Mouse (Mus musculus) layer of hippocampus, postnatal 25 days (tissue): Measurements from ENCODE around the gene Fcer1g. TPM values are rescaled to one million over a fixed set of nuclear protein-coding genes. Genes with fewer than 3 reads are reported as not detected.

Experiments
- DNase-seq, 2 experiments: peaks; one replicate each; pipeline ENCODE4 v3.0.0; 2022; ENCODE audit warnings: mixed read lengths in 2 of 2, low spot score in 1 of 2; ENCODE audit errors: extremely low spot score in 1 of 2
- total RNA-seq, 2 experiments: library from RNA; stranded (reverse); gene quantifications; 2 replicates each; pipeline ENCODE4 v1.2.3; 2021

The Fcer1g gene
- total RNA-seq, 2 experiments from 2014 or later: 13.1 to 15.8 TPM

DNA sequence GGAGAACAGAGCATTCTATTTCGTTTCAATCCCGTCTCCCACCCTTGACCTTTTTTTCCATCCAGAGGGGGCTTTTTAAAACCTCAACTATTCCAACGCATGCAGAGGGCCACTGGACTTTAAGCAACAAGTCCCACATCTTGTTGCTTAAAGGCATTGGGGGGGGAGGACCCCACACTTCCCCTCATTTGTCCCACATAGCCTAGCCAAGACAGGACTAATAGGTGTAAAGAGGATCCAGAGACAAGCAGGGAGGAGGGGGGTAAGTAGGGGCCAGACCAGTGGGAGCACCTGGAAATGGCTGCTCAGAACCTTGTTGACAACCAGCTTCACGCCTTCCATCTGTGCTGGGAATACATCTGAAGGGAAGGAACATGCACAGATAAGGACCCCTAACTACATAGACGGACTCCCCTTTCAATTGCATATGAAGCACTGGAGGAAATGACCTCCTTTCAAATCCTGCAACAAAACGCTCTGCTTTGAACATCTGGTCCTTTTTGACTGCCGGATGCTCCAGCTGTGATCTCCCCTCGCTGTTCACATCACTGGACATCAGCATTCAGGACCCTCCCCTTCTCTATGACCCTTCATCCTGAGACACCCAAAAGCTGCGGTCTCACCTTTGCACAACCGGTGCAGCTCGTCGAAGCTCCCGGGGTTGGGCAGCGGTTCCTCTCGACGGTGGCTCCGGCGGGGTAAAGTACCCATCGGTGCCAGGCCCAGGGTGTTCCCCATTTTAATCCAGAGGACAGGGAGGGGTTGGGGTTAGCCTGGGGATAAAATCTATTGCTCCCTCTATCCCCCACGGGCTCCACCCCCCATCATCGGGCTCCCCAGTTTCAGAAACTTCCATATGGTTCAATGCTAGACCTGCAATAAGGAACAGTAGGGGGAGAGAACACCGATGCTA, 12.6 kb downstream of the Fcer1g start:
- peak in 1 of 2 experiments; percentile 36 for DNase-seq

DNA sequence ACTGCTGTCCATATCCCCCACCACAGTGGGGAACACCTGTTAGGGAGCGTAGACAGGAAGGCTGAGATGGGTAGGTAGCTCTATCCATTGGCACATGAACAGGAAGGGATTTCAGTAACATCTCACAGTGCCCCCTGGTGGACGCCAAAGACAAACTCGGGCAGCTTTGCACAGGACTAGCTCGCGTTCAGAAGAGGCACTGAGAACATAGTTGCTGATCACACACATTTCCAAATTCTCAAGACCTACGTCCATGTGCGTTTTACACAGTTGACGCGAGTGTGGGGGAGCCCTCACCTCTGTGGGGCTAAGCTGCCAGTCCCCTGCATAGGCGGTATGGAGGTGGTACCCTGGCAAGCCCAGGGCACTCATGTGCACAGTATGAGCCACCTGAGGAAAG, 13.3 kb downstream of the Fcer1g start:
- peak; percentile 86 to 96 for DNase-seq

DNA sequence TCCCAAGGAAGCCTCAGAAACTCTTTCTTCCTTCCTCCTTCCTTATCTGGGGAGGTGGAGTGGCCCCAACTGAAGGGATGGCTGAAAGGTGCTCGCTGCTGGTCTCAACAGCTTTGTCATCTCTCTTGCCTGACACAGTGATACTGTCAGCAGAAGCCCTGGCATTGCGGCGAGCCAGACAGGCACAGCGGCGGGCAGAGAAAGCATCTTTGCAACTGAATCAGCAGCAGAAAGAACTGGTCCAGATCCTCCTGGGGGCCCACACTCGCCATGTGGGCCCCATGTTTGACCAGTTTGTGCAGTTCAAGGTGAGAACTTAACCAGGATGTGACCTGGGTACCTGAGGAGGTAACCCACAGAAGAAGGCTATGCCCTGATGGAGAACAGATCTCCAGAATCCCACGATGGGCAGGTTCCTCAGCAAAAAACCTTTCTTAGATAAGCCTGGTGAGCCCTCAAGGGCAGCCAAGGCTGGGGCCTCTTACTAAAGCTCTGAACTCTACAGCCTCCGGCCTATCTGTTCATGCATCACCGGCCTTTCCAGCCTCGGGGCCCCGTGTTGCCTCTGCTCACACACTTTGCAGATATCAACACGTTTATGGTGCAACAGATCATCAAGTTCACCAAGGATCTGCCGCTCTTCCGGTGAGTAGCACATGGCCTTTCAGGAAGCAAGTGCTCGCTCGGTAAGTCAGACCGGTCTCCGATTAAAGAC, 17.8 kb downstream of the Fcer1g start:
- DNase-seq: no peak

DNA sequence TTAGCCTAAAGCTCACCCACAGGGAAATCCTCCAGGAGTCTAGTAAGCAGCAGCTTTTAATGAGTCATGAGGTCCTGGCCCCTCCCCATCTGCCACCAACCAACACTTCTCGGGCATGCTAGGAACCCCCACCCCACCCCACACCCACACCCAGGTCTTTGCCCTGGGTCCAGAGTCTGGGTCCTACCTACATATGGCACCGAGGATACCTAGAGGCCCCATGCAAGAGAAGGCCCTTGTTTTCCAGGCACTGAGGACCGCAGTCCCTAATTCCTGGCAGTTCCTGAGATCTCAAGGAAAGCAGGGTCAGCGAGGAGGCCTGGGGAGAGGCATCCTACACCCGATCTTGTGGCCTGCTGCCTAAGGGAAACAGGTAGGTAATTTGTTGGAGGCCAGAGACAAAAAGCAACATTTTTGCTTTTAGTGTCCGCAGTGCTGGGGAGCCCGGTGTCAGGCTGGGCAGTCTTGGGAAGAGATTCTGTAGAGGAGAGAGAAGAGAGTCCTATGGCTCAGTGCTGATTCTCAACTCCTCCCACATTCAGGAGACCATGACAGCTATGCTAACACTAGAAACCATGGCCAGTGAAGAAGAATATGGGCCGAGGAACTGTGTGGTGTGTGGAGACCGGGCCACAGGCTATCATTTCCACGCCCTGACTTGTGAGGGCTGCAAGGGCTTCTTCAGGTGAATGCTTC, 20.2 kb downstream of the Fcer1g start, which contains the start of gene Nr1i3:
Gene Nr1i3, plus strand, starts transcription at position 170 of the 696 bp plus-strand sequence.
- no peak for DNase-seq

DNA sequence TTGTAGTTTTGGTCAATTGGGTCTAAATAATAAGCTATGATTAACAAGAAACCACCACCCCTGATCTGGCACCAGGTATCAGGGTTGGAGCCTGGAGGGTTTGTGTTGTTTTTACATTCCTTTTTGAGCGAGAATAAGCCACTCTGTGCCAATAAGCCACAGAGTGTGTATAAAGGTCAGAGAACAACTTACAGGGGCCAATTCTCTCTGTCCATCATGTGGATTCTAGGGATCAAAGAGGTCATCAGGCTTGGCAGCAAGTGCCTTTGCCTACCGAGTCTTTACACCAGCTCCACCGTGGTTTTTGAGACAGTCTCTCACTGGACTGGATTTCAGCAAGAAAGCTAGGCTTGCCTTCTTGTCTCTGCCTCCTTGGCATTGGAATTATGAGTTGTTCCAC, 21.3 kb downstream of the Fcer1g start:
- DNase-seq: no peak

DNA sequence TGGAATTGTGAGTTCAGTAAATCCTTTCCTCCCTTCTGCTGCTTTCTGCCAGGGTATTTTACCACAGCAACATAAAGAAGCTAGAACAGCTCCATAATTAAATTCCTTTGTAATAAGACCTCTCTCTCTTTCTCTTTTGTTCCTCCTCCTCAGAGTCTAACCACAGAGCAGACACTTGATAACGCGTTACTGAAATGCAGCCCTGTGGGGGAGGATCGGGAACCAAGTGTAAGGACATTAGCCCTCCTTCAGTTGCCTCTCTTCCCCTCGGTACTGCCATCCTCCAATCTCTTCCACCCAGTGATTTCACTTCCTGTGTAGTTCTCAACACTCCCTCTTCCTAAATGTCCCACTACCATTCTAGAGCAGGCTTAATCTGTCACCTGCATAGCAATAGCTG, 24.8 kb downstream of the Fcer1g start:
- DNase-seq: no peak

DNA sequence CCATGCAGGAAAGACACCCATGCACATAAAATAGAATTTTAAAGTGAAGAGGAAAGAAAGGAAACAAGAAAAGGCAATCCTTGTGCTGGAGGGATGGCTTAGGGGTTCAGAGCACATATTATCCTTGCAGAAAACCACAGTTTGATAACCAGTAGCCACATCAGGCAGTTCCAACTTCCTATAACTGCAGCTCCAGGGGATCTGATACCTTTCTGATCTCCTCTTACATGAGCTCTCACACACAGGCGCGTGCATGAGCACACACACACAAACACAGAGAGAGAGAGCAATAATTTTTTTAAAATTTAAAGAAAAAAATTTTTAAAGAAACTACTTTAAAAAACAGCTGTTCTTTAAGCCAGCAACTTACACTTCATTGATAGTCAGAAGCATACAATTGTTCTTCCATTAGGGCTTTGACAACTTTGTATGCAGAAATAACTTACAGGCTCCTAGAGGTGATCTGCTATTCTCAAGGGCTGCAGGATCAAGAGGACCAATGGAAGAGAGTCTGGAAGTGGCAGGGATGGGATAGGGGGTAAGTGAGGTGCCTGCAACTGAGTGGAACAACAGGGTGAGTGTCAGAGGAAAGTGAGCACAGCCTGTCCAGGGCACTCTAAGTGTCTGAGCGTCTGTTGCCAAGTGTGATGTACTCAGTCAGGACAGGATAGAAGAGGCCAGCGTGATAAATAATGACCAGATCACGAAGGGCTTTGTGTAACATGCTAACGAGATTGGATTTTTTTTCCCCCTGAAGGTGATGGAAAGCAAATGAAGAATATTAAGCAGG, 28.3 kb downstream of the Fcer1g start:
- no peak for DNase-seq

DNA sequence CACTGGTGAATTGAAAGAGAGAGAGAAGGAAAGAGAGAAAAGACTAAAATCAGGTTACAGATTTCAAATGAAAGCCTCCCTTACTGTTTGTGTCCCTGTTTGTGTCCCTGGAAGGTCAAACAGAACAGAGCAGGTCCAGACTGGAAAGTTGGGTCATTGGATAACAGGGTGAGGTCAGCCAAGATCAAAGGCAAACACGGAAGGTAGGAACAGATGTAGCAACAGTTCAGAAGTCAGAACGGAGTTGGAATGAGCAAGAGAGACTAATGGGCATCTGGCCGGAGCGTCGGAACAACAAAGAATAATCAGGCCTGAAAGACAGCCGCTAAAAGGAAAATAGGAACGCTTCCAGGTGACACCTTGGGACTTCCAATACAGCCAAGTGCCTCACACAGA, 29.9 kb downstream of the Fcer1g start:
- no peak for DNase-seq

DNA sequence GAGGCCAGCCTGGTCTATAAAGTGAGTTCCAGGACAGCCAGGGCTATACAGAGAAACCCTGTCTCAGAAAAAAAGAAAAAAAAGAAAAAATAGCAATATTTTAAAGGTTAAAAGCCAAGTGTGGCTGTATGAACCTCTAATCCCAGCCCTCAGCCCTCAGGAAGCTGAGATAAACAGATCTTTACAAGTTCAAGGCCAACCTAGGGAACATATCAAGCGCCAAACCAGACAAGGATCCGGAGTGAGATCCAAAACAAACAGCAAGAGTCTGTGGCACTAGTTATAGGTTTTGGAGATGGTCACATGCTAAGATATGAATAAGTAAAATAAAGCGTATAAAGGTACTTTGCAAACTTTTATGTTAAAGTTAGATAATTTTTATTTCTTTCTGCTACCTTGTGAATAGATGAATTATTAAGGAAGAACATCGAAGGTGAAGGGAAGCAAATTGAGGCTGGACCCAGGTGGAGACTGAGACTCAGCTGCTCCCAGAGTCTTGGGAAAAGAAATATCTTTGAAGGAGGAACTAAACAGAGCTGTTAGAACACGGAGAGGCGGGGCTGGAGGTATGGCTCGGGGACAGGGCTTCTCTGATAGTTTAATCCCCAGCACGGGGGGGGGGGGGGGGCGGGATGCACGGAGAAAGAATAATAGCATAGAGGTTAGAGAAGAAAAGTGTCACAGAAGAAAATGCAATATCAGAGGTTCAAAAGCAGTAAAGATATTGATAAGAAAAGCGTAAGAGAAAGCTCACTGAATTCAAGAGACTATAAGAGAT, 30.5 kb downstream of the Fcer1g start:
- no peak for DNase-seq

DNA sequence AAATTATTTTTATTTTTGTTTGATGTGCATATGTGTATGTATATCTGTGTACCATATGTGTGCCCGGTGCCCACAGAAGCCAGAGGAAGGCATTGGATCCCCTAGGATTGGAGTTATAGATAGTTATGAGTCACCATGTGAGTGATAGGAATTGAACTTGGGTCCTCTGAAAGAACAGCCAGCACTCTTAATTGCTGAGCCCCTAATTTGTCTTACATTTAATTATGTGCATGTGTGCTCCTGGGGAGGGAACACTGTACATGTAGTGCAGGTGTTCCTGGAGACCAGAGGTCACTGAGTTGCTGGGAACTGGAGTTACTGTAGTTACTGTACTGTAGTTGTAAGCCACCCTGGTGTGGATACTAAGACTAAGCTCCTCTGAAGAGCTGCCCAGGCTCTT, 33.4 kb downstream of the Fcer1g start:
- no peak for DNase-seq

DNA sequence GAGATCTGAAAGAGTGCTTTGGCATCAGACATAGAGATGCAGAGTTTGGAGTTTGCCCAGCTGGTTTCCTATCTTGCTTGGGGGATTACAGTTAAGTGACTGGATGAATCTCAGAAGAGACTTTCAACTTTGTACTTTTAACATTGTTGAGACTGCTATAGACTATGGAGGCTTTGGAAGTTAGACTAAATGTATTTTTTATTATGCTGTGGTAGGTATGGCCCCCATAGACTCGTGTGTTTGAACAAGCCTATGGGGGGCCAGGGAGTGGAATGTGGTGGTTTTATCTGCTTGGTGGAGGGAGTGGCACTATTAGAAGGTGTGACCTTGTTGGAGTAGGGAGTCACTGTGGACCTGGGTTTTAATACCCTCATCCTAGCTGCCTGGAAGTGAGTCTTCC, 34.6 kb downstream of the Fcer1g start:
- no peak for DNase-seq

DNA sequence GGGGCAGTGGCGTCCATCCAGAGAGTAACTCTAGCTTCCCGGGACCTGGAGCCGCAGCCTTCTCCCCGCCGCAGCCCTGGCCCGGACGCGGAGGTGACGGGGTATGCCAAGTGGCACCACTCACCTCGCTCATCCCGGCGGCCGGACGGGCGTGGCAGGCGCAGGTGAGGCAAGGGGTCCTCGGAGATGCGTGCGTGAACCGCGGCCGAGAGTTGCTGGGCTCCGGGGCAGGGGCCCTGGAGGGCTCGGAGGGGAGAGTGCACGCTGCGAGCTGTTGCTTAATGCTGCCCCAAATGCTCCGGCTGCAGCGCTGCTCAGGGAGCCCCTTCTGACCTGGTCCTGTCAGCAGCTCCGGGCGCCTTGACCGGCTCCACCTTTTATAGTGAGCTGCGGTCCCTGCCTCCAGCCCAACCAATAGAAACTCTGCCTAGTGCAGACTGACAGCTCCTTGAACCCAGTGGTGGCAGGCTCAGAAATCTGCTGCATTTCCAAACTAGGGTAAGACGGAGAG, 38.2 kb downstream of the Fcer1g start, which contains the start of gene Pcp4l1:
Gene Pcp4l1, minus strand, starts transcription at position 382 of the 511 bp plus-strand sequence.
- peak in 1 of 2 experiments; percentile 24 for DNase-seq

DNA sequence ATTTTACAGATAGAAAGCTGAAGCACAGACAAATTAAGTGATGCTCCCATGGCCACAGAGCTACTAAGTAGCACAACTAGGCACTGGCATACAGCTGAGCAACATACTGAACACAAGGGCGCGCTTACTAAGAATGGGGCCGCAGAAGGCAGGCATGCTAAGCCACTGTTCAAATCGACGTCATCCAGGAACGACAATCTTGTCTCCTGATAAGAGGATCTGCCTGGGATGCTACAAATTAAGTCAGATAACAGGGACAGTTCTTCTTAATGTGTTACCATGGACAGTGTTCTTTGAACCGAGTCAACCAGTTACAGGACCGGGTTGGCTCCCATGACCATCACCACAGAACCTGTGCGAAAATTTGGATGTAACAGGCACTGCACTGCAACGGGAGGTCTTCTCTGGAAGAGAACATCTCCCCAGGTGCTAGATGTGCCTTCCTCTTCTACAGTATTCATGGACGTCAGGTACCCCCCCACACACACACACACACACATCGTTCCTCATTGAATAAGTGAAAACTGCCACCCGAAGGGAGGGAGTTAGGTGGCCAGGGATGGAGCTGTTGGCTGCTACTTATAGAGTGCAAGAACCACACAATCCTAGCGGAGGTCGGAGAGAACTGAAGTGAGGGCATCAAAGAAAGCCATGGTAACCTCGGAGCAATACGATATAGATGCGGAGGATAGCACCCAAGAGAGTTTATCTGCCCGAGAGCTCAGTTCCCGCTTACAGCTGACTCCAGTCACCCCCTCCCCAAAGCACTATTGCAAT, 38.9 kb downstream of the Fcer1g start:
- no peak for DNase-seq

DNA sequence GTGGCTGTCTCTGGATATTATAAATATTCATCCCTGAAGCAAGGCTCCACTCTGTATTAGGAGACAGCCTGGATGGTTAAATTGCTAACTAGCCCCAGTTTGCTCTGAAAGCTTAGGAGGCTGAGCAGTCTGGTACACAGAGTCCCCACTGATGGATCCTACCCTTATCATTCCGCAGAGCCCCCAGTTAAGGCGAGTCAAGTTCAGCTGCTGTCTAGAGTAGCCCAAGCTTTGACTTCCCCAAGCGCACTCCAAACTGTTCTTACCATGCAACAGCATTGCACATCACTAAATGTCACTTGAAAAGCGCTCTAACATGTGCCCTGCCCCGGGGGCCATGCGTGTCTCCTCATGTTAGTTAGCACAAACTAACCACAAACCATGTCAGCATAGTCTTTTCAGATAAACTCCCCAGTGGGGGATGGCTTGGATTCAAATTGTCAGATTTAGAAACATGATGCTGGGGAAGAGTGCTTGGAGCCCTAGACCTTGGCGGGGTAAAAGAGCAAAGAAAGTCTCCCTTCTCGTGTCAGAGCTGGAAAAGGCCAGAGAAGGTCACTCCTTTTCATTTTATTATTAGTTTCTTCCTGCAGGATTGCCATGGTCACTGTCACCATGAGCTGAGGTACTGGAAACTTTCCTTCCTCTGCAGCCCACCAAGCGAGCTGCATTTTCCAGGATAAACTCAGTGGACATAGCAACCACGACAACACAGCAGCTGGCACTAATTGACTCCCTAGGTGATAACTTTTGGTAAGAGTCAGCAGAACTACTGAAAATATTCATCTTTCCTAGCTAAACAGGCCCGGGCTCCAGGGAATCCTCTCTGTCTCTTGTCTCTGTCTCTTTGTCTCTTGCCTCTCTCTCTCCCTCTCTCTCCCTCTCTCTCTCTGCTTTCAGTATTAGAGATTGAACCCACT, 40.0 kb downstream of the Fcer1g start:
- DNase-seq: no peak

DNA sequence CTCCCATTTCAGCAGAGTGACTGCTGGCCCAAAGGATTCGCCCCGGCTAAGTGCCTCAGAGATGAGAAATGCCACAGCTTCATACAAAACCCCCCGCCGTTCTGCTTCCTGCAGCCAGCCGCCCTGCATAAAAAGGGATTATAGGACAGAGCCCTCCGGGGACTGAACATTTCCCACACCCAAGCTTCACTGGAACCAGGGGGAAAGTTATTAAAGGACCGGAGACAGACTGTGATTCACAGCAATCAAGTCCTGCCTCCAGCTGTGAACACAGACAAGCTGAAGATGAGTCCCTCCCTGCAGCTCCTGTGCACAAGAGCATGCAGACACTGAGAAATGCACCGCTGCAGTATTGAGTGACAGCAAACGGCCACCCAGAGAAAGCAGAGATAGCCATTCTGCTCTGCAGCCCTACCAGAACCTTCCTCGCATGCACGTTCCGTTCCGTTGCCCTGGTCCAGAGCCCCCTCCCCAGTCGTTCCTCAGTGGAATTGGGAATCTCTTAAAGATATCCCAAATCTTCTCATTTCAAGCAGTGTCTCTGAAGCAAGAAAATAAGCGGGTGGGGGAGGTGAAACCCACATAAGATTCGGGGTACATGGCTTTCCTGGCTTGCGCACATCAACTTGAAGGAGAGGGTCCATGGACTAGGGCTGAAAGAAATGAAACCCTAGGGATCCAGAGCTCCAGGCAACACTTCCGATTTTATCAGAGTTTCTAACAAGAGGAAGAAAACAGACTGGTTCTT, 40.9 kb downstream of the Fcer1g start:
- no peak for DNase-seq

DNA sequence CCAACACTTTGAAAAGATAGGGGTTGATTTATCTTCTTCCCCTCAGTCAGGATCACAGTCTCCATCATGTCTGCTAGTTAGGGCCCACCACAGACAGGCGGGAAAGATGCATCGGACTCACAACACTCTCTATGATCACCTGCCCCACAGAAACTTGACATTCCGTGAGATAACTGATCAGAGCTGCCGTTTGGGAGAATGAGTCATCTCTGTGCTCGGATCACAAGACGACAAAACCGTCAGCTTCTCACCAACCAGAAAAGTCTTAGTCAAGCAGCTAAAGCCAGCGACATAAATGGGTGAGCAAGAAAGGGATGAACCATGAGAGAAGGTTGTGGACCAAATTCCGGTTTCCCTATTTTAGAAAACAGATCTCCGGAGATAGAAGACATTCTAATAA, 41.9 kb downstream of the Fcer1g start:
- no peak for DNase-seq

DNA sequence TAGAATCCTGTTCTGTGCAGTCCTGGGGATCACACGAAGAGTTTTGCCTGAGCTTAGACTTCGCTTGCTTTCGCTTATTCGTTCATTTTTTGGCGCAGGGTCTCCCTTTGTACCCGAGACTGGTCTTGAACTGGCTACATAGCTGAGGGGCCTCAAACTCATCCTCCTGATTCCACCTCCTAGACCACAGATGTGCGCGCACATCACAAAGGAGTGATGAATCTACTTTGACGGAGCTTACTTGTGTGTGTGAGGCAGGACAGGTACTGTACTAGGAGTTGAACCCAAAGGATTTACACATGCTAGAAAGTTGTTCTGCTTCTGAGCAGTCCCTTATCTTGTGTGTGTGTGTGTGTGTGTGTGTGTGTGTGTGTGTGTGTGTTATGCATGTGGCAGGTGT, 43.3 kb downstream of the Fcer1g start:
- DNase-seq: no peak
